Mouse (Mus musculus) hindbrain, embryonic 11.5 days (tissue): ENCODE measurements around the gene Fndc9. TPM values are rescaled to one million over a fixed set of nuclear protein-coding genes. Genes with fewer than 3 reads are reported as not detected.

Experiments
- ATAC-seq: fragments of 200-750 bp; cut with Nextera tagmentation; 2 replicates; pipeline ENCODE4 v1.8.0; 2017; ENCODE audit warnings: mild to moderate bottlenecking, moderate TSS enrichment, moderate library complexity; ENCODE audit not compliant: low FRiP score
- DNase-seq: peaks from one replicate; pipeline ENCODE4 v3.0.0-alpha.2; 2015; ENCODE audit warnings: low spot score
- H3K27ac ChIP-seq: fragments of 300-500 bp; sonication (generic); 2 replicates; pipeline ENCODE4 v1.5.1; 2014; ENCODE audit warnings: mild to moderate bottlenecking, low read depth, low read length
- H3K27me3 ChIP-seq: fragments of 300-500 bp; sonication (generic); 2 replicates; pipeline ENCODE4 v1.6.1; 2014; ENCODE audit warnings: mild to moderate bottlenecking, low read length, moderate library complexity, mixed read lengths; ENCODE audit not compliant: control insufficient read depth, insufficient read depth
- H3K36me3 ChIP-seq: fragments of 300-500 bp; sonication (generic); 2 replicates; pipeline ENCODE4 v1.6.1; 2014; ENCODE audit warnings: mild to moderate bottlenecking, low read length, moderate library complexity, mixed read lengths; ENCODE audit not compliant: control insufficient read depth, insufficient read depth
- H3K4me1 ChIP-seq: fragments of 300-500 bp; sonication (generic); replicated peaks from 2 replicates; pipeline ENCODE4 v1.6.1; 2014; ENCODE audit warnings: low read length, mixed read lengths; ENCODE audit not compliant: control insufficient read depth, insufficient read depth
- H3K4me2 ChIP-seq: fragments of 300-500 bp; sonication (generic); replicated peaks from 2 replicates; pipeline ENCODE4 v1.6.1; 2014; ENCODE audit warnings: mild to moderate bottlenecking, low read depth, low read length
- H3K4me3 ChIP-seq: fragments of 300-500 bp; sonication (generic); 2 replicates; pipeline ENCODE4 v1.5.1; 2014; ENCODE audit warnings: low read depth, low read length
- H3K9ac ChIP-seq: fragments of 300-500 bp; sonication (generic); 2 replicates; pipeline ENCODE4 v1.6.1; 2014; ENCODE audit warnings: low read depth, low read length
- H3K9me3 ChIP-seq: fragments of 300-500 bp; sonication (generic); 2 replicates; pipeline ENCODE4 v1.6.1; 2016; ENCODE audit warnings: low read length; ENCODE audit not compliant: control insufficient read depth
- WGBS: fragments of 180-500 bp; shearing (Covaris S2); extraction: QIAGEN DNeasy Blood & Tissue Kit; methylation state at CpG from one replicate; pipeline ENCODE4 v1.1.7; 2014; 5-methylcytosine and 5-hydroxymethylcytosine counted together
- polyA plus RNA-seq: library from polyadenylated mRNA; unstranded; fragments of >200 nt; fragmentation: Nextera tagmentation; extraction: Ambion mirVana; gene quantifications from 2 replicates; pipeline ENCODE4 v1.2.1, GENCODE M21; 2014

The Fndc9 gene
- polyA plus RNA-seq, result 0.68 and 1.0 TPM in 2 replicates

GRCm38 (mm10) chr11:46235334-46235733 is at the start of gene Fndc9:
Fndc9 (plus strand) TSS chr11:46235531.
- H3K36me3 ChIP-seq, result no peaks in the 10 kb centered on the region
- ATAC-seq (peak; percentile 59), DNase-seq (peak; percentile 54)
- no peaks in the 10 kb centered on the region for H3K9me3 ChIP-seq
- WGBS, result 55% methylated on average over 11 of the region's 11 CpGs
- H3K27ac ChIP-seq, result no peak within 1 kb of the TSS
- H3K4me3 ChIP-seq, result no peak within 1 kb of the TSS
- H3K9ac ChIP-seq, result no peak within 1 kb of the TSS
- H3K27me3 ChIP-seq, result no peaks in the 10 kb centered on the region
- peaks cover 3% of the 10 kb centered on the region; the same call in 1 of the 2 replicates for H3K4me1 ChIP-seq
- no peak within 1 kb of the TSS for H3K4me2 ChIP-seq

- H3K27ac ChIP-seq, result no peak overlapping the region
- H3K36me3 ChIP-seq, result no peaks in the 10 kb centered on the region
- no peak for ATAC-seq
- H3K4me3 ChIP-seq, result no peak overlapping the region
- H3K9ac ChIP-seq, result no peak overlapping the region
- 0 out of 2 replicates have a peak, but pooled peaks cover 2% of the 10 kb centered on the region for H3K4me1 ChIP-seq
- H3K4me2 ChIP-seq, result no peak overlapping the region
- no peak for DNase-seq
- H3K9me3 ChIP-seq, result no peaks in the 10 kb centered on the region
- WGBS, result 82% methylated on average over 2 of the region's 2 CpGs
- no peaks in the 10 kb centered on the region for H3K27me3 ChIP-seq
Measured at GRCm38 (mm10) chr11:46188283-46188682, 47.0 kb upstream of the Fndc9 start.

GRCm38 (mm10) chr11:46194175-46194574 is 41.2 kb upstream of the Fndc9 start:
- 63% methylated on average over 4 of the region's 4 CpGs for WGBS
- H3K27ac ChIP-seq, result no peak overlapping the region
- no peaks in the 10 kb centered on the region for H3K9me3 ChIP-seq
- no peaks in the 10 kb centered on the region for H3K4me1 ChIP-seq
- ATAC-seq (no peak), DNase-seq (no peak)
- H3K27me3 ChIP-seq, result no peaks in the 10 kb centered on the region
- no peak overlapping the region for H3K9ac ChIP-seq
- peaks cover 3% of the 10 kb centered on the region; the same call in 1 of the 2 replicates for H3K36me3 ChIP-seq
- no peak overlapping the region for H3K4me2 ChIP-seq
- no peak overlapping the region for H3K4me3 ChIP-seq

GRCm38 (mm10) chr11:46200664-46201063 is 34.7 kb upstream of the Fndc9 start:
- H3K4me2 ChIP-seq, result no peak overlapping the region
- H3K27me3 ChIP-seq, result no peaks in the 10 kb centered on the region
- H3K4me3 ChIP-seq, result no peak overlapping the region
- H3K36me3 ChIP-seq, result peaks cover 3% of the 10 kb centered on the region; the same call in 1 of the 2 replicates
- DNase-seq, result no peak
- ATAC-seq, result 0 out of 2 replicates have a peak, but pooled peaks have one; percentile 27
- H3K4me1 ChIP-seq, result no peaks in the 10 kb centered on the region
- no peak overlapping the region for H3K27ac ChIP-seq
- no peak overlapping the region for H3K9ac ChIP-seq
- WGBS, result 80% methylated on average over 11 of the region's 11 CpGs
- no peaks in the 10 kb centered on the region for H3K9me3 ChIP-seq

GRCm38 (mm10) chr11:46201636-46202546 is 33.4 kb upstream of the Fndc9 start:
- Histone ChIP-seq H3K4me1 (no peaks in the 10 kb centered on the region), H3K9ac (no peak overlapping the region), H3K4me2 (no peak overlapping the region), H3K27ac (no peak overlapping the region), H3K36me3 (peaks cover 3% of the 10 kb centered on the region; the same call in 1 of the 2 replicates), H3K27me3 (no peaks in the 10 kb centered on the region), H3K4me3 (no peak overlapping the region), H3K9me3 (no peaks in the 10 kb centered on the region)
- 67% methylated on average over 20 of the region's 20 CpGs for WGBS
- ATAC-seq, result no peak
- no peak for DNase-seq

GRCm38 (mm10) chr11:46202547-46202887 is 32.8 kb upstream of the Fndc9 start:
- no peak overlapping the region for H3K9ac ChIP-seq
- H3K4me1 ChIP-seq, result no peaks in the 10 kb centered on the region
- WGBS, result 64% methylated on average over 10 of the region's 10 CpGs
- DNase-seq (no peak), ATAC-seq (no peak)
- no peaks in the 10 kb centered on the region for H3K9me3 ChIP-seq
- H3K27ac ChIP-seq, result no peak overlapping the region
- H3K4me2 ChIP-seq, result no peak overlapping the region
- no peaks in the 10 kb centered on the region for H3K27me3 ChIP-seq
- H3K4me3 ChIP-seq, result no peak overlapping the region
- H3K36me3 ChIP-seq, result peaks cover 3% of the 10 kb centered on the region; the same call in 1 of the 2 replicates

GRCm38 (mm10) chr11:46204841-46205240 is 30.5 kb upstream of the Fndc9 start:
- Histone ChIP-seq H3K9me3 (no peaks in the 10 kb centered on the region), H3K27ac (no peak overlapping the region), H3K4me3 (no peak overlapping the region), H3K4me1 (no peaks in the 10 kb centered on the region), H3K9ac (no peak overlapping the region), H3K36me3 (no peaks in the 10 kb centered on the region), H3K4me2 (no peak overlapping the region), H3K27me3 (no peaks in the 10 kb centered on the region)
- no peak for ATAC-seq
- no peak for DNase-seq
- 86% methylated on average over 9 of the region's 9 CpGs for WGBS

GRCm38 (mm10) chr11:46205639-46206409 is 29.5 kb upstream of the Fndc9 start:
- WGBS, result 60% methylated on average over 17 of the region's 17 CpGs
- Histone ChIP-seq H3K27ac (no peak overlapping the region), H3K27me3 (no peaks in the 10 kb centered on the region), H3K4me3 (no peak overlapping the region), H3K4me1 (no peaks in the 10 kb centered on the region), H3K36me3 (no peaks in the 10 kb centered on the region), H3K9ac (no peak overlapping the region), H3K4me2 (no peak overlapping the region), H3K9me3 (no peaks in the 10 kb centered on the region)
- no peak for DNase-seq
- ATAC-seq, result no peak
